Mouse (Mus musculus) bone marrow macrophage, adult 2 months (primary cell): ENCODE data around the gene Pprc1.

Source experiments
- CTCF ChIP-seq: IDR thresholded peaks from 2 replicates; pipeline ENCODE4 v1.5.1; 2012; ENCODE audit warnings: low read depth, mild to moderate bottlenecking, low read length, moderate library complexity
- POLR2A ChIP-seq: IDR thresholded peaks from 2 replicates; pipeline ENCODE4 v1.6.1; 2012; ENCODE audit warnings: mild to moderate bottlenecking, low read depth, low read length, borderline replicate concordance

- no peak for TF ChIP-seq CTCF
- no peak for TF ChIP-seq POLR2A
Observed at GRCm38 (mm10) chr19:46016023-46016422, 28.7 kb upstream of the Pprc1 start.
